Mouse (Mus musculus): Measurements from ENCODE around the gene Maged1. TPM values are rescaled to one million over a fixed set of nuclear protein-coding genes. Genes with fewer than 3 reads are reported as not detected.

Maged1 gene
- polyA plus RNA-seq, 1 experiment from 2014 or later: 759 TPM

Other genes starting within 250 kb of the Maged1 start
- not detected in 2 replicates for gene Fam90a1b, start 175.4 kb downstream of the Maged1 start, polyA plus RNA-seq (2014; fragmentation: Nextera tagmentation; extraction: Ambion mirVana)
- gene Apoo, start 175.0 kb downstream of the Maged1 start, polyA plus RNA-seq (2014; fragmentation: Nextera tagmentation; extraction: Ambion mirVana): 81.0 and 88.3 TPM in 2 replicates
- gene Gspt2, start 93.9 kb upstream of the Maged1 start, polyA plus RNA-seq (2014; fragmentation: Nextera tagmentation; extraction: Ambion mirVana): 5.0 and 5.9 TPM in 2 replicates
- gene Zxdb, start 182.4 kb upstream of the Maged1 start, polyA plus RNA-seq (2014; fragmentation: Nextera tagmentation; extraction: Ambion mirVana): 2.7 and 2.8 TPM in 2 replicates